Mouse (Mus musculus) midbrain, embryonic 14.5 days (tissue): ENCODE results near the gene Tenm2. TPM values are rescaled to one million over a fixed set of nuclear protein-coding genes. Genes with fewer than 3 reads are reported as not detected.

ENCODE experiments used
- ATAC-seq: fragments of 200-750 bp; cut with Nextera tagmentation; 2 replicates; pipeline ENCODE4 v1.8.0; 2017; ENCODE audit warnings: moderate number of reproducible peaks, moderate library complexity; ENCODE audit not compliant: low FRiP score, low TSS enrichment
- DNase-seq: peaks from one replicate; pipeline ENCODE4 v3.0.0-alpha.2; 2015
- H3K27ac ChIP-seq: fragments of 300-500 bp; sonication (generic); replicated peaks from 2 replicates; pipeline ENCODE4 v1.5.1; 2014; ENCODE audit warnings: mild to moderate bottlenecking, low read depth, low read length, moderate library complexity
- H3K27me3 ChIP-seq: fragments of 300-500 bp; sonication (generic); 2 replicates; pipeline ENCODE4 v1.6.1; 2014; ENCODE audit warnings: low read length, control low read depth, mixed read lengths; ENCODE audit not compliant: control insufficient read depth, insufficient read depth
- H3K36me3 ChIP-seq: fragments of 300-500 bp; sonication (generic); 2 replicates; pipeline ENCODE4 v1.6.1; 2014; ENCODE audit warnings: low read length, control low read depth; ENCODE audit not compliant: control insufficient read depth, insufficient read depth
- H3K4me1 ChIP-seq: fragments of 300-500 bp; sonication (generic); 2 replicates; pipeline ENCODE4 v1.6.1; 2014; ENCODE audit warnings: mild to moderate bottlenecking, antibody characterized with exemption, low read length, control low read depth; ENCODE audit not compliant: control insufficient read depth, insufficient read depth
- H3K4me2 ChIP-seq: fragments of 300-500 bp; sonication (generic); 2 replicates; pipeline ENCODE4 v1.6.1; 2014; ENCODE audit warnings: mild to moderate bottlenecking, low read length, moderate library complexity
- H3K4me3 ChIP-seq: fragments of 300-500 bp; sonication (generic); replicated peaks from 2 replicates; pipeline ENCODE4 v1.5.1; 2014; ENCODE audit warnings: low read depth, low read length
- H3K9ac ChIP-seq: fragments of 300-500 bp; sonication (generic); replicated peaks from 2 replicates; pipeline ENCODE4 v1.6.1; 2014; ENCODE audit warnings: mild to moderate bottlenecking, low read length, moderate library complexity
- H3K9me3 ChIP-seq: fragments of 300-500 bp; sonication (generic); 2 replicates; pipeline ENCODE4 v1.6.1; 2016; ENCODE audit warnings: low read length, control low read depth, mixed read lengths; ENCODE audit not compliant: control insufficient read depth
- WGBS: fragments of 180-500 bp; shearing (Covaris S2); extraction: QIAGEN DNeasy Blood & Tissue Kit; methylation state at CpG from one replicate; pipeline ENCODE4 v1.1.7; 2014; 5-methylcytosine and 5-hydroxymethylcytosine counted together
- polyA plus RNA-seq: library from polyadenylated mRNA; unstranded; fragments of >200 nt; fragmentation: Nextera tagmentation; extraction: Ambion mirVana; gene quantifications from 2 replicates; pipeline ENCODE4 v1.2.1, GENCODE M21; 2014

Gene Tenm2
- polyA plus RNA-seq, 1 experiment from 2014 or later, result 52.8 TPM

- ATAC-seq, result no peak
- Histone ChIP-seq H3K4me2 (no peak overlapping the region), H3K4me1 (peaks cover 14% of the 10 kb centered on the region), H3K9me3 (no peaks in the 10 kb centered on the region), H3K4me3 (no peak overlapping the region), H3K9ac (no peak overlapping the region), H3K27ac (no peak overlapping the region), H3K36me3 (0 out of 2 replicates have a peak, but pooled peaks cover 4% of the 10 kb centered on the region), H3K27me3 (no peaks in the 10 kb centered on the region)
- WGBS, result 88% methylated on average over 9 of the region's 9 CpGs
- DNase-seq, result no peak
These were observed 957.9 kb downstream of the Tenm2 start for GRCm38 (mm10) chr11:36277903-36278215.

- Histone ChIP-seq H3K4me2 (no peak overlapping the region), H3K9me3 (no peaks in the 10 kb centered on the region), H3K27me3 (no peaks in the 10 kb centered on the region), H3K4me3 (no peak overlapping the region), H3K36me3 (0 out of 2 replicates have a peak, but pooled peaks cover 5% of the 10 kb centered on the region), H3K9ac (no peak overlapping the region), H3K4me1 (peaks cover 14% of the 10 kb centered on the region), H3K27ac (no peak overlapping the region)
- ATAC-seq (no peak), DNase-seq (no peak)
- 70% methylated on average over 20 of the region's 20 CpGs for WGBS
These were observed 958.4 kb downstream of the Tenm2 start for GRCm38 (mm10) chr11:36277192-36277902.

- no peak overlapping the region for H3K4me2 ChIP-seq
- DNase-seq, result no peak
- no peaks in the 10 kb centered on the region for H3K9me3 ChIP-seq
- H3K4me1 ChIP-seq, result peaks cover 15% of the 10 kb centered on the region
- 0 out of 2 replicates have a peak, but pooled peaks cover 5% of the 10 kb centered on the region for H3K36me3 ChIP-seq
- no peak overlapping the region for H3K9ac ChIP-seq
- ATAC-seq, result no peak
- no peaks in the 10 kb centered on the region for H3K27me3 ChIP-seq
- no peak overlapping the region for H3K4me3 ChIP-seq
- H3K27ac ChIP-seq, result no peak overlapping the region
- 9% methylated on average over 5 of the region's 5 CpGs for WGBS
These were observed 959.7 kb downstream of the Tenm2 start for GRCm38 (mm10) chr11:36276015-36276414.

GRCm38 (mm10) chr11:36272149-36272548 is 963.6 kb downstream of the Tenm2 start:
- no peak overlapping the region for H3K4me3 ChIP-seq
- H3K36me3 ChIP-seq, result 0 out of 2 replicates have a peak, but pooled peaks cover 5% of the 10 kb centered on the region
- peaks cover 17% of the 10 kb centered on the region for H3K4me1 ChIP-seq
- peak; percentile 37 for DNase-seq
- no peaks in the 10 kb centered on the region for H3K9me3 ChIP-seq
- 48% methylated on average over 2 of the region's 2 CpGs for WGBS
- H3K27me3 ChIP-seq, result no peaks in the 10 kb centered on the region
- H3K4me2 ChIP-seq, result no peak overlapping the region
- ATAC-seq, result no peak
- no peak overlapping the region for H3K27ac ChIP-seq
- H3K9ac ChIP-seq, result no peak overlapping the region

GRCm38 (mm10) chr11:36269945-36270344 is 965.8 kb downstream of the Tenm2 start:
- H3K4me2 ChIP-seq, result no peak overlapping the region
- no peak for ATAC-seq
- no peak overlapping the region for H3K9ac ChIP-seq
- H3K27me3 ChIP-seq, result no peaks in the 10 kb centered on the region
- no peak overlapping the region for H3K4me3 ChIP-seq
- H3K27ac ChIP-seq, result no peak overlapping the region
- H3K36me3 ChIP-seq, result 0 out of 2 replicates have a peak, but pooled peaks cover 5% of the 10 kb centered on the region
- WGBS, result 89% methylated on average over 6 of the region's 6 CpGs
- no peaks in the 10 kb centered on the region for H3K9me3 ChIP-seq
- H3K4me1 ChIP-seq, result peaks cover 13% of the 10 kb centered on the region
- DNase-seq, result no peak

GRCm38 (mm10) chr11:36264776-36265466 is 970.8 kb downstream of the Tenm2 start:
- no peaks in the 10 kb centered on the region for H3K36me3 ChIP-seq
- no peak overlapping the region for H3K4me3 ChIP-seq
- H3K4me2 ChIP-seq, result peak overlapping the region; percentile 24
- H3K9ac ChIP-seq, result no peak overlapping the region
- no peaks in the 10 kb centered on the region for H3K27me3 ChIP-seq
- peak overlapping the region; percentile 65 for H3K27ac ChIP-seq
- peaks cover 22% of the 10 kb centered on the region for H3K4me1 ChIP-seq
- peak; percentile 53; the same call in 1 of the 2 replicates for ATAC-seq
- no peaks in the 10 kb centered on the region for H3K9me3 ChIP-seq
- WGBS, result 31% methylated on average over 17 of the region's 17 CpGs
- DNase-seq, result peak; percentile 77

GRCm38 (mm10) chr11:36263840-36264239 is 971.9 kb downstream of the Tenm2 start:
- no peak overlapping the region for H3K9ac ChIP-seq
- 47% methylated on average over 10 of the region's 10 CpGs for WGBS
- H3K27ac ChIP-seq, result no peak overlapping the region
- no peaks in the 10 kb centered on the region for H3K9me3 ChIP-seq
- no peak overlapping the region for H3K4me2 ChIP-seq
- DNase-seq (peak; percentile 48), ATAC-seq (no peak)
- H3K4me3 ChIP-seq, result no peak overlapping the region
- peaks cover 22% of the 10 kb centered on the region for H3K4me1 ChIP-seq
- H3K27me3 ChIP-seq, result no peaks in the 10 kb centered on the region
- no peaks in the 10 kb centered on the region for H3K36me3 ChIP-seq

GRCm38 (mm10) chr11:36257187-36257586 is 978.6 kb downstream of the Tenm2 start:
- Histone ChIP-seq H3K27me3 (no peaks in the 10 kb centered on the region), H3K4me2 (no peak overlapping the region), H3K4me1 (peaks cover 7% of the 10 kb centered on the region), H3K9me3 (no peaks in the 10 kb centered on the region), H3K36me3 (no peaks in the 10 kb centered on the region), H3K27ac (no peak overlapping the region), H3K9ac (no peak overlapping the region), H3K4me3 (no peak overlapping the region)
- DNase-seq (no peak), ATAC-seq (no peak)
- WGBS, result 55% methylated on average over 5 of the region's 5 CpGs

GRCm38 (mm10) chr11:36256747-36257146 is 979.0 kb downstream of the Tenm2 start:
- no peak for ATAC-seq
- DNase-seq, result no peak

More at GRCm38 (mm10) chr11:36256747-36257146, 979.0 kb downstream of the Tenm2 start:
- Histone ChIP-seq H3K27me3 (no peaks in the 10 kb centered on the region), H3K4me2 (no peak overlapping the region), H3K9me3 (no peaks in the 10 kb centered on the region), H3K36me3 (no peaks in the 10 kb centered on the region), H3K9ac (no peak overlapping the region), H3K27ac (no peak overlapping the region), H3K4me3 (no peak overlapping the region), H3K4me1 (peaks cover 7% of the 10 kb centered on the region)
- WGBS, result 55% methylated on average over 5 of the region's 5 CpGs
